Mouse (Mus musculus) frontal cortex, postnatal 10 days (tissue): ENCODE results near the gene Coq10a.
A peak's percentile ranks its signal among the peaks of the same experiment; 100 is the strongest.

ENCODE experiments used
- DNase-seq, 2 experiments: peaks; one replicate each; pipeline ENCODE4 v3.0.0; 2022; ENCODE audit warnings: low spot score in 2 of 2, mixed read lengths in 1 of 2

Coq10a gene

GRCm38 (mm10) chr10:128385902-128386301 is 17.1 kb upstream of the Coq10a start:
- no peak for DNase-seq

- no peak for DNase-seq
Observed at GRCm38 (mm10) chr10:128382482-128382881, 13.7 kb upstream of the Coq10a start.

- no peak for DNase-seq
Observed at GRCm38 (mm10) chr10:128380565-128380964, 11.8 kb upstream of the Coq10a start.

GRCm38 (mm10) chr10:128379260-128379659 is 10.5 kb upstream of the Coq10a start:
- no peak for DNase-seq

GRCm38 (mm10) chr10:128378462-128378861 is 9.7 kb upstream of the Coq10a start:
- DNase-seq, result no peak

- no peak for DNase-seq
Observed at GRCm38 (mm10) chr10:128377940-128378448, 9.2 kb upstream of the Coq10a start.

- no peak for DNase-seq
Observed at GRCm38 (mm10) chr10:128377222-128377939, 8.6 kb upstream of the Coq10a start.

- DNase-seq, result peak in 1 of 2 experiments; percentile 81
Observed at GRCm38 (mm10) chr10:128376455-128377211, 7.8 kb upstream of the Coq10a start, which contains the start of gene Ankrd52. Ankrd52 (plus strand) TSS chr10:128377115.

- no peak for DNase-seq
Observed at GRCm38 (mm10) chr10:128376099-128376454, 7.3 kb upstream of the Coq10a start.

- no peak for DNase-seq
Observed at GRCm38 (mm10) chr10:128374393-128374792, 5.6 kb upstream of the Coq10a start.

GRCm38 (mm10) chr10:128372989-128373748 is 4.4 kb upstream of the Coq10a start:
- DNase-seq, result no peak

GRCm38 (mm10) chr10:128372142-128372541 is 3.3 kb upstream of the Coq10a start:
- no peak for DNase-seq

- DNase-seq, result no peak
Observed at GRCm38 (mm10) chr10:128370601-128371000, 1.8 kb upstream of the Coq10a start.

- DNase-seq, result no peak
Observed at GRCm38 (mm10) chr10:128370021-128370420, 1.2 kb upstream of the Coq10a start.

- DNase-seq, result no peak
Observed at GRCm38 (mm10) chr10:128369599-128369998, 802 bp upstream of the Coq10a start.

- DNase-seq, result no peak
Observed at GRCm38 (mm10) chr10:128369218-128369543, 384 bp upstream of the Coq10a start.

- no peak for DNase-seq
Observed at GRCm38 (mm10) chr10:128367899-128368401, 847 bp downstream of the Coq10a start.

GRCm38 (mm10) chr10:128362568-128362967 is 6.2 kb downstream of the Coq10a start:
- no peak for DNase-seq

- no peak for DNase-seq
Observed at GRCm38 (mm10) chr10:128361836-128362235, 7.0 kb downstream of the Coq10a start.

- DNase-seq, result no peak
Observed at GRCm38 (mm10) chr10:128359226-128359625, 9.6 kb downstream of the Coq10a start.

- no peak for DNase-seq
Observed at GRCm38 (mm10) chr10:128358796-128359195, 10.0 kb downstream of the Coq10a start.

GRCm38 (mm10) chr10:128347541-128347940 is 21.3 kb downstream of the Coq10a start:
- no peak for DNase-seq
